Mouse (Mus musculus): Measurements from ENCODE around the gene Snx29. TPM values are rescaled to one million over a fixed set of nuclear protein-coding genes. Genes with fewer than 3 reads are reported as not detected.
A peak's percentile ranks its signal among the peaks of the same experiment; 100 is the strongest.

The Snx29 gene
- polyA plus RNA-seq, 1 experiment from 2014 or later, result 10.0 TPM

DNA sequence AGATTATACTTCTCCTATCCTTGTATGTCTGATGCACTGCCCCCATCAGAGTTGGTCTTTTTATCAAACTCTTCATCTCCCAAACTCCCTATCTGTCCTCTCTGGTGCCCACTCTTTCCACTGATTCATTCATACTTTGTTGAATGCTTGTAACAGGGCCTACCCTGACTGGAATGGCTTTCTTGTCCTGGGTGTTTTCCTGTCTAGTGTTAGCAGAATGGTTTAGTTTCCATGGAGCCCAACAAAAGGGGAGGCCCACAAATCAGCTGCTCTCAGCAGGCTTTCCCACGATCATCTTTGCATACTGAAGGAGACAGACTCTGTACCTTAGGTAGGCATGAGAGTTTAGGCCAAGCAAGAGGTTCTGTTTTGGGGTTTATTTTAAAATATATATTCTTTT, 346.2 kb downstream of the Snx29 start:
- H3K36me3 ChIP-seq (ENCODE audit: insufficient read depth, low read length), result no peaks in the 10 kb centered on the region
- ATAC-seq (no peak), DNase-seq (ENCODE audit: low spot score) (no peak)
- 73% methylated on average over 1 of the region's 1 CpGs for WGBS
- H3K4me2 ChIP-seq (replicated peaks; ENCODE audit: low read depth, low read length), result no peak overlapping the region
- H3K4me3 ChIP-seq (ENCODE audit: low read depth, low read length), result no peak overlapping the region
- H3K9me3 ChIP-seq (ENCODE audit: low read length), result no peaks in the 10 kb centered on the region
- H3K27me3 ChIP-seq (replicated peaks; ENCODE audit: insufficient read depth, low read length), result no peaks in the 10 kb centered on the region
- no peak overlapping the region for H3K27ac ChIP-seq (ENCODE audit: low read length)
- H3K9ac ChIP-seq (replicated peaks; ENCODE audit: low read depth), result no peak overlapping the region
- TF ChIP-seq CTCF (IDR thresholded peaks at IDR 0.05), result no peak
- no peak for TF ChIP-seq EP300 (IDR thresholded peaks at IDR 0.05)
- H3K4me1 ChIP-seq (ENCODE audit: insufficient read depth, low read depth, low read length), result no peaks in the 10 kb centered on the region

DNA sequence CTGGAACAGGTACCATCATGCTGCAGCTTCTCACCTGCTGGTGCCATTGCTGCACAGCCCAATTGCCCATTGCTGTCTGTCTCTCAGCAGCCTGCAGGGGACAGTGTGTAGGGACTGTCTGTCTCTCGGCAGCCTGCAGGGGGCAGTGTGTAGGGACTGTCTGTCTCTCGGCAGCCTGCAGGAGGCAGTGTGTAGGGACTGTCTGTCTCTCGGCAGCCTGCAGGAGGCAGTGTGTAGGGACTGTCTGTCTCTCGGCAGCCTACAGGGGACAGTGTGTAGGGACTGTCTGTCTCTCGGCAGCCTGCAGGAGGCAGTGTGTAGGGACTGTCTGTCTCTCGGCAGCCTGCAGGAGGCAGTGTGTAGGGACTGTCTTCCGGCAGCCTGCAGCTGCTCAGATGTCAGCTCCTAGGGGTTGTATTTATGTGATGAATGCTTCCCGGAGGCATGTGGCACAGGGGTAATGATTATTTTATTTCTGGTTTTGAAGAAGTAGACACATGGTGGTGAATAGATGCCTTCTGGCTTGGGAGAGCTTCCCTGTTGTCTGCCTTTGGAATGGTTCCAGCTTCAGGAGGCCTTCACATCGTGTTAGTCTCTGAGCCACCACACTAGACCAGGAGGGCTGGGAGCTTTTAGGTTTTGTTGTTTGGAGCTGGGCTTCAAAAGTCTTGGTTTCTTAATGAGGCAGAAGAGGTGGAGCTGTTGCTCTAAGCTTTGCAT, 347.7 kb downstream of the Snx29 start:
- no peaks in the 10 kb centered on the region for H3K36me3 ChIP-seq (ENCODE audit: insufficient read depth, low read length)
- no peaks in the 10 kb centered on the region for H3K27me3 ChIP-seq (replicated peaks; ENCODE audit: insufficient read depth, low read length)
- ATAC-seq (no peak), DNase-seq (ENCODE audit: low spot score) (no peak)
- no peak overlapping the region for H3K4me3 ChIP-seq (ENCODE audit: low read depth, low read length)
- H3K4me1 ChIP-seq (ENCODE audit: insufficient read depth, low read depth, low read length), result no peaks in the 10 kb centered on the region
- TF ChIP-seq CTCF (IDR thresholded peaks at IDR 0.05) (peak; percentile 86; the same call in 1 of the 2 replicates), EP300 (IDR thresholded peaks at IDR 0.05) (no peak)
- H3K9ac ChIP-seq (replicated peaks; ENCODE audit: low read depth), result no peak overlapping the region
- 77% methylated on average over 9 of the region's 9 CpGs for WGBS
- H3K27ac ChIP-seq (ENCODE audit: low read length), result no peak overlapping the region
- H3K9me3 ChIP-seq (ENCODE audit: low read length), result no peaks in the 10 kb centered on the region
- no peak overlapping the region for H3K4me2 ChIP-seq (replicated peaks; ENCODE audit: low read depth, low read length)

DNA sequence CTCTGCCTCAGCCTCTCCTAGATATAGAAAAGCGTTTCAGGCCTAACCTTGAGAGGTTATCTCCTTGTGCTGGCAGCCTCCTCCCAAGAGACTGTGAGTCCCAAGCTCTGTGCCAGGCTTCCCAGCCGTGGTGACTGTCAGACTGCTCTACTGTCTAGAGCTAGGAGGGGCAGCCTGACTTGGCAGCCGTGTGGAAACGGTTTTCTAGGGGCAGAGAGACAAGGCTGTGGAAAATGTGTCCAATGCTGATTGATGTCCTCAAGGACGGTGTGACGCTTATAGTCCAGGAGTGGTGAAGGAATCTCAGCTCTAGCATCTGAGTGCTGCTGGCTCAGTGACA, 348.2 kb downstream of the Snx29 start:
- Histone ChIP-seq H3K4me2 (replicated peaks; ENCODE audit: low read depth, low read length) (no peak overlapping the region), H3K4me1 (ENCODE audit: insufficient read depth, low read depth, low read length) (no peaks in the 10 kb centered on the region), H3K27ac (ENCODE audit: low read length) (no peak overlapping the region), H3K9ac (replicated peaks; ENCODE audit: low read depth) (no peak overlapping the region), H3K4me3 (ENCODE audit: low read depth, low read length) (no peak overlapping the region), H3K9me3 (ENCODE audit: low read length) (no peaks in the 10 kb centered on the region), H3K36me3 (ENCODE audit: insufficient read depth, low read length) (no peaks in the 10 kb centered on the region), H3K27me3 (replicated peaks; ENCODE audit: insufficient read depth, low read length) (no peaks in the 10 kb centered on the region)
- no peak for ATAC-seq
- WGBS, result 36% methylated on average over 6 of the region's 6 CpGs
- no peak for TF ChIP-seq CTCF (IDR thresholded peaks at IDR 0.05)
- no peak for TF ChIP-seq EP300 (IDR thresholded peaks at IDR 0.05)
- DNase-seq (ENCODE audit: low spot score), result no peak

DNA sequence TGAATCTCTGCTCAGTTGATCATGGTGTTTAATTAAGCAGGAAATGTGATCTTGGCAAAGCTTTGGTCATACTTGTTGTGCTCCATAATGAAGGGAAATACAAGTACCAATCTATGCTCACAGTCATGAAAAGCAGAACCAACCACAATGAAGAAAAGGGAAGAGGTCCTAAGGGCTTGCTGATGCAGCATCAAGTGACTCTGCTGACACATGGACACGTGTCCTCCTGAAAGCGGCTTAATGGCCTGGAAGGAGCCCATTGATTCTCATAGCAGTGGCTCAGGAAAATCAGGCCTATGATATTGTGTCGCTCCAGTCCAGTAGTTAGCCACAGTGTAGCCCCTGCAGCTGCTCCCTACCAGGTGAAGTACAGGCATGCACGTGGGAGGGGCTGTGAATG, 353.3 kb downstream of the Snx29 start:
- H3K4me2 ChIP-seq (replicated peaks; ENCODE audit: low read depth, low read length), result no peak overlapping the region
- no peaks in the 10 kb centered on the region for H3K4me1 ChIP-seq (ENCODE audit: insufficient read depth, low read depth, low read length)
- H3K27me3 ChIP-seq (replicated peaks; ENCODE audit: insufficient read depth, low read length), result no peaks in the 10 kb centered on the region
- no peaks in the 10 kb centered on the region for H3K36me3 ChIP-seq (ENCODE audit: insufficient read depth, low read length)
- H3K4me3 ChIP-seq (ENCODE audit: low read depth, low read length), result no peak overlapping the region
- no peak overlapping the region for H3K9ac ChIP-seq (replicated peaks; ENCODE audit: low read depth)
- TF ChIP-seq CTCF (IDR thresholded peaks at IDR 0.05) (no peak), EP300 (IDR thresholded peaks at IDR 0.05) (no peak)
- WGBS, result 64% methylated on average over 4 of the region's 4 CpGs
- ATAC-seq (no peak), DNase-seq (ENCODE audit: low spot score) (no peak)
- H3K27ac ChIP-seq (ENCODE audit: low read length), result no peak overlapping the region
- no peaks in the 10 kb centered on the region for H3K9me3 ChIP-seq (ENCODE audit: low read length)

DNA sequence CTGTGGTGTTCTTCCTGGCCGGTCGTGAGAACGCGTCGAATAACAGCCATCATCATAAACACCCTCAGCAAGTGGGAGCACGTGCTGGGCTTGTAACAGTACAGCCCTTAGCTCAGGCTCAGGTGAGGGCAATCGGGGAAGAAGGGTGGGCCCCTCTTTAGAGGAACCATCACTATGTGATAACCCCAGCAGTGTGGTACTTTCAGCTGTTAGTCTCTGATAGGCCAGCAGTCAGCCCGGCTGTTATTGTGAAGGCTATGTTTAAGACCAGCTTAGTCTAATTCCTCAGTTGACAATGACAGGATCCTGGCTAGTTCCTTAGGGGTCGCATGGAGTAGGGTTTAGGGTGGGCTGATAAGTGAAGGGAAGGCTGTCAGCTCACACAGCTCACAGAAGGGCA, 362.6 kb downstream of the Snx29 start:
- Histone ChIP-seq H3K27ac (ENCODE audit: low read length) (no peak overlapping the region), H3K4me2 (replicated peaks; ENCODE audit: low read depth, low read length) (no peak overlapping the region), H3K36me3 (ENCODE audit: insufficient read depth, low read length) (no peaks in the 10 kb centered on the region), H3K4me3 (ENCODE audit: low read depth, low read length) (no peak overlapping the region), H3K4me1 (ENCODE audit: insufficient read depth, low read depth, low read length) (no peaks in the 10 kb centered on the region), H3K9ac (replicated peaks; ENCODE audit: low read depth) (no peak overlapping the region), H3K27me3 (replicated peaks; ENCODE audit: insufficient read depth, low read length) (no peaks in the 10 kb centered on the region), H3K9me3 (ENCODE audit: low read length) (no peaks in the 10 kb centered on the region)
- 85% methylated on average over 9 of the region's 9 CpGs for WGBS
- no peak for DNase-seq (ENCODE audit: low spot score)
- no peak for ATAC-seq
- no peak for TF ChIP-seq EP300 (IDR thresholded peaks at IDR 0.05)
- no peak for TF ChIP-seq CTCF (IDR thresholded peaks at IDR 0.05)

DNA sequence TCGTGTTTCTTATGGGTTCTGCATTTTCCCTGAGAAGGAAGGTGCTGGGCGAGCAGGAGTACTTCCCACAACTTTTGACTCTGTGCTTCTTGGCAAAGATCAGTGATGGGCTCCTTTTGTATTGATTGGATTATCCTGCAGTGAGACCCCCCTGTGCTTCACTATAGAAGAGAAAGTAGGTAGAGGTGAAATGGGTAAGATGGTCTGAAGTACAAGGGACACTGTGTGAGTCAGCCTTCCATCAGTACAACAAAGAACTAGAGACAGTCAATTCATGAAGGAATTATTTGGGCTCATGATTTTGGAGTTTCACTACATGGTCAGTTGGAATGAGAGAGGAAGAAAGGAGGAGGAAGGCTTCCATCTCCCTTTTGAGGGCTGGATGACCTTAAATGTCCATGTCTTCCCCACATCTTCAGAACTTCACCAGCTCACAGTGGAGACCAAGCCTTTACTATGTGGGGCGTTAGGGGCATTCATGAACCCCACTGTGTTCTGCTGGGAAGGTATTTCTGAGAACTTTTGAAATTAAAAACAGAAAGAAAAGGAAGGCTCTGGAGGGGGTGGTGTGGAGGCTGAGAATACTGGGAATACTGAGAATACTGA, 363.1 kb downstream of the Snx29 start:
- no peaks in the 10 kb centered on the region for H3K27me3 ChIP-seq (replicated peaks; ENCODE audit: insufficient read depth, low read length)
- no peak for TF ChIP-seq EP300 (IDR thresholded peaks at IDR 0.05)
- TF ChIP-seq CTCF (IDR thresholded peaks at IDR 0.05), result no peak
- H3K4me1 ChIP-seq (ENCODE audit: insufficient read depth, low read depth, low read length), result no peaks in the 10 kb centered on the region
- no peaks in the 10 kb centered on the region for H3K36me3 ChIP-seq (ENCODE audit: insufficient read depth, low read length)
- H3K9ac ChIP-seq (replicated peaks; ENCODE audit: low read depth), result no peak overlapping the region
- no peak overlapping the region for H3K4me2 ChIP-seq (replicated peaks; ENCODE audit: low read depth, low read length)
- DNase-seq (ENCODE audit: low spot score) (no peak), ATAC-seq (no peak)
- no peak overlapping the region for H3K4me3 ChIP-seq (ENCODE audit: low read depth, low read length)
- no peaks in the 10 kb centered on the region for H3K9me3 ChIP-seq (ENCODE audit: low read length)
- 85% methylated on average over 3 of the region's 3 CpGs for WGBS
- H3K27ac ChIP-seq (ENCODE audit: low read length), result no peak overlapping the region
